In genomic region chr2:162948221-162948620, GRCm38 (mm10) we compare ENCODE assay signal across 9 mouse cellular contexts. TPM values are rescaled to one million over a fixed set of nuclear protein-coding genes. Genes with fewer than 3 reads are reported as not detected.
A peak's percentile ranks its signal among the peaks of the same experiment; 100 is the strongest.
DNase-seq lines count a peak whose midpoint lies in the region; ATAC-seq and TF ChIP-seq lines count a peak whose summit lies in the region.
"Had no signal": no experiment of that assay in that cellular context is flagged by ENCODE, and none has a peak within 500 bp of the region (broad histone marks: within the 10 kb centered on the region; RNA-seq: fewer than 3 reads in every experiment).

No protein-coding gene starts in this region.

- no peak overlapping the region for H3K9ac ChIP-seq in lung, embryonic 15.5 days
- no peak overlapping the region for H3K9ac ChIP-seq in forebrain, embryonic 13.5 days
- H3K9ac ChIP-seq in limb, embryonic 14.5 days (ENCODE audit: low read depth, low read length, severe bottlenecking): no peak overlapping the region
- H3K9ac ChIP-seq in stomach, embryonic 15.5 days: no peak overlapping the region

- H3K27me3 ChIP-seq in lung, embryonic 15.5 days: peaks cover 16% of the 10 kb centered on the region
- H3K27me3 ChIP-seq in forebrain, embryonic 13.5 days: peaks cover 13% of the 10 kb centered on the region
- H3K27me3 ChIP-seq in limb, embryonic 14.5 days (ENCODE audit: control insufficient read depth, insufficient read depth, low read length): no peaks in the 10 kb centered on the region
- no peaks in the 10 kb centered on the region; the same call in 1 of the 2 replicates for H3K27me3 ChIP-seq in stomach, embryonic 15.5 days (replicated peaks)

- peak overlapping the region; percentile 12; the same call in 1 of the 2 replicates for H3K4me3 ChIP-seq in lung, embryonic 15.5 days
- peak overlapping the region; percentile 14 for H3K4me3 ChIP-seq in forebrain, embryonic 13.5 days
- H3K4me3 ChIP-seq in limb, embryonic 14.5 days (replicated peaks; ENCODE audit: low read length): peak overlapping the region; percentile 18
- H3K4me3 ChIP-seq in stomach, embryonic 15.5 days (replicated peaks): peak overlapping the region; percentile 19

- H3K4me2 ChIP-seq in lung, embryonic 15.5 days: peak overlapping the region; percentile 52
- H3K4me2 ChIP-seq in forebrain, embryonic 13.5 days: peak overlapping the region; percentile 47
- H3K4me2 ChIP-seq in limb, embryonic 14.5 days (replicated peaks; ENCODE audit: low read depth, low read length, severe bottlenecking): peak overlapping the region; percentile 37
- H3K4me2 ChIP-seq in stomach, embryonic 15.5 days: peak overlapping the region; percentile 52

- DNase-seq in lung, postnatal 4 days: no peak
- DNase-seq in limb, embryonic 14.5 days (ENCODE audit: low spot score): no peak
- DNase-seq in cerebellum, adult 9-10 months: no peak
- DNase-seq: adrenal gland, adult 2 months; gastrocnemius, postnatal 14 days had no signal

- no peaks in the 10 kb centered on the region; the same call in 1 of the 2 replicates for H3K4me1 ChIP-seq in lung, embryonic 15.5 days
- peaks cover 14% of the 10 kb centered on the region for H3K4me1 ChIP-seq in forebrain, embryonic 13.5 days
- no peaks in the 10 kb centered on the region for H3K4me1 ChIP-seq in limb, embryonic 14.5 days (ENCODE audit: control insufficient read depth, insufficient read depth, low read length)
- peaks cover 5% of the 10 kb centered on the region; the same call in 1 of the 2 replicates for H3K4me1 ChIP-seq in stomach, embryonic 15.5 days

- H3K36me3 ChIP-seq in lung, embryonic 15.5 days: no peaks in the 10 kb centered on the region
- no peaks in the 10 kb centered on the region for H3K36me3 ChIP-seq in forebrain, embryonic 13.5 days (ENCODE audit: poor library complexity, severe bottlenecking)
- H3K36me3 ChIP-seq in limb, embryonic 14.5 days (ENCODE audit: control insufficient read depth, insufficient read depth, low read length): no peaks in the 10 kb centered on the region
- H3K36me3 ChIP-seq in stomach, embryonic 15.5 days: no peaks in the 10 kb centered on the region

- TF ChIP-seq POLR2A in limb, embryonic 14.5 days (IDR thresholded peaks at IDR 0.05; ENCODE audit: borderline replicate concordance, extremely low read depth, insufficient read depth, insufficient read length): no peak

- ATAC-seq in lung, embryonic 15.5 days (ENCODE audit: borderline replicate concordance, extremely low read depth, low FRiP score, low TSS enrichment): peak; percentile 31; the same call in 1 of the 2 replicates
- ATAC-seq in forebrain, embryonic 13.5 days: no peak
- ATAC-seq in limb, embryonic 14.5 days (ENCODE audit: low FRiP score, low read depth): no peak
- ATAC-seq in stomach, embryonic 15.5 days (ENCODE audit: insufficient read depth, low FRiP score, low read depth): peak; percentile 4; the same call in 1 of the 2 replicates
- no peak for ATAC-seq in cerebellum, adult (ENCODE audit: insufficient number of reproducible peaks, low FRiP score, low TSS enrichment)

- H3K27ac ChIP-seq in lung, embryonic 15.5 days: no peak overlapping the region
- H3K27ac ChIP-seq in forebrain, embryonic 13.5 days: no peak overlapping the region
- H3K27ac ChIP-seq in limb, embryonic 14.5 days (replicated peaks; ENCODE audit: low read depth, low read length): no peak overlapping the region
- H3K27ac ChIP-seq in stomach, embryonic 15.5 days: no peak overlapping the region

- WGBS in lung, embryonic 15.5 days: 65% methylated on average over 14 of the region's 14 CpGs
- 54% methylated on average over 14 of the region's 14 CpGs for WGBS in forebrain, embryonic 13.5 days
- 67% methylated on average over 14 of the region's 14 CpGs for WGBS in limb, embryonic 14.5 days
- 56% methylated on average over 14 of the region's 14 CpGs for WGBS in stomach, embryonic 15.5 days

- no peaks in the 10 kb centered on the region for H3K9me3 ChIP-seq in lung, embryonic 15.5 days
- no peaks in the 10 kb centered on the region for H3K9me3 ChIP-seq in forebrain, embryonic 13.5 days (replicated peaks)
- H3K9me3 ChIP-seq in limb, embryonic 14.5 days (ENCODE audit: control insufficient read depth, low read length): no peaks in the 10 kb centered on the region
- no peaks in the 10 kb centered on the region for H3K9me3 ChIP-seq in stomach, embryonic 15.5 days

RNA-seq across cellular contexts. Expression of gene L3mbtl1, which starts 4.9 kb away (rescaled TPM):
- polyA plus RNA-seq in lung, embryonic 15.5 days (2015; fragmentation: Nextera tagmentation; extraction: Ambion mirVana): 0.07 and 0.09 TPM in 2 replicates
- 0.25 and 0.37 TPM in 2 replicates for polyA plus RNA-seq in forebrain, embryonic 13.5 days (2015; fragmentation: Nextera tagmentation; extraction: Ambion mirVana)
- 0.72 and 0.78 TPM in 2 replicates for polyA plus RNA-seq in limb, embryonic 14.5 days (2012; rRNA removed)
- polyA plus RNA-seq in limb, embryonic 14.5 days (2014; fragmentation: Nextera tagmentation; extraction: Ambion mirVana): 0.21 and 0.29 TPM in 2 replicates
- 0.18 and 0.19 TPM in 2 replicates for polyA plus RNA-seq in stomach, embryonic 15.5 days (2015; fragmentation: Nextera tagmentation; extraction: Ambion mirVana)

RNA-seq across cellular contexts. Expression of gene Srsf6, which starts 16.9 kb away (rescaled TPM):
- 216 and 217 TPM in 2 replicates for polyA plus RNA-seq in lung, embryonic 15.5 days (2015; fragmentation: Nextera tagmentation; extraction: Ambion mirVana)
- 212 and 238 TPM in 2 replicates for polyA plus RNA-seq in forebrain, embryonic 13.5 days (2015; fragmentation: Nextera tagmentation; extraction: Ambion mirVana)
- polyA plus RNA-seq in limb, embryonic 14.5 days (2012; rRNA removed): 489 and 535 TPM in 2 replicates
- 197 and 210 TPM in 2 replicates for polyA plus RNA-seq in limb, embryonic 14.5 days (2014; fragmentation: Nextera tagmentation; extraction: Ambion mirVana)
- polyA plus RNA-seq in stomach, embryonic 15.5 days (2015; fragmentation: Nextera tagmentation; extraction: Ambion mirVana): 170 and 191 TPM in 2 replicates

RNA-seq across cellular contexts. Expression of gene Sgk2, which starts 38.9 kb away (rescaled TPM):
- polyA plus RNA-seq in lung, embryonic 15.5 days (2015; fragmentation: Nextera tagmentation; extraction: Ambion mirVana): not detected in 2 replicates
- not detected in 2 replicates for polyA plus RNA-seq in forebrain, embryonic 13.5 days (2015; fragmentation: Nextera tagmentation; extraction: Ambion mirVana)
- polyA plus RNA-seq in limb, embryonic 14.5 days (2012; rRNA removed): 0.03 TPM in 1 of 2 replicates, not detected in the other
- polyA plus RNA-seq in limb, embryonic 14.5 days (2014; fragmentation: Nextera tagmentation; extraction: Ambion mirVana): 0.10 TPM in 1 of 2 replicates, not detected in the other
- polyA plus RNA-seq in stomach, embryonic 15.5 days (2015; fragmentation: Nextera tagmentation; extraction: Ambion mirVana): 1.2 and 1.4 TPM in 2 replicates

Comparison
In these comparisons a context has a peak if more than half of its experiments do, and no peak if none do; other contexts are left out.
1. ATAC-seq: peak in lung, embryonic 15.5 days (single experiment) and stomach, embryonic 15.5 days (single experiment); none in forebrain, embryonic 13.5 days (single experiment), limb, embryonic 14.5 days (single experiment) and cerebellum, adult (single experiment).
2. Peak in every context shown above with its lines, with median percentiles within 50 percentile points of each other: H3K4me2 ChIP-seq and H3K4me3 ChIP-seq.